Mouse (Mus musculus) megakaryocyte-erythroid progenitor cell, adult 5 weeks (primary cell): ENCODE measurements around the gene A930017K11Rik. TPM values are rescaled to one million over a fixed set of nuclear protein-coding genes. Genes with fewer than 3 reads are reported as not detected.

ENCODE experiments used
- polyA plus RNA-seq: library from polyadenylated mRNA; stranded (reverse); fragments of >175 nt; gene quantifications from 2 replicates; pipeline ENCODE4 v1.2.3, GENCODE M21; 2012

A930017K11Rik gene
- polyA plus RNA-seq = 0.02 and 0.04 TPM in 2 replicates

DNA sequence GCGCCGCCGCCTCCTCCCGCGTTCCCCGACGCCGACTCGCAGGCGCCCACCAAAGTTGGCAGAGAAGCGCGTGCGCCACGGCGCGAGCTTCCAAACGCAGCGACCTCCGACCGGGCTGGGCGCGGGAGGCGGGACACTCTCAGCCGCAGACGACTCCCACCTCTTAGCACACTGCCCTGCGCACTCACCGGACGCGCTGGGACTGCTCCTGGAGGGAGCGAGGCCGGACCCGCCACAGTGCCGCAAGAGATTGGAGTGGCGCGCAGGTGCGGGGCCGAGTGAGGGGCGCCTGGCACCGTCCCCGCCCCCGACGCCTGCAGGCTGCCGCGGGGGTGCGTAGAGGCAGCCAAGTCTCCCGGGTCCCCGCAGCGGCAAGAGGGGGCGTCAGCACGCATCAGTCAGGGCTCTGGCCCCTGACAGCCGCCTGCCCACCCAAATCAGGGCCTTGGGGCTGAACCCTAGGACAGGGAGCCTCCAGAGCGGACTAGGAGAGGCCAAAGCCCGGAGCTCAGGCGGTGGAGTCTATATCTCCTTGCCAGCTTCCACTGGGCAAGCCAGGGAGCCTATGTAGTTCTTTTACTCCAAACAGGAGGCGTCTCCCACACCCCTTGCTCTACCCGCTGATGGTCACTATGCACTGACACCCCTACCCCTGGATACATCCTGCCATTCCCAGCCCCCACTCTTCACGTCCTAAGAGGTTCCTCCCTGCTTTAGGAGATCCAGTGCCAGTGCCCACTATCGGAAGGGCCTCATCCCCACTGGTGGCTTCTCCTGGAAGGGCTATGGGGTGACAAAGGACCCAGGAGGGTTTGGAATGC, at the start of gene A930017K11Rik:
Gene A930017K11Rik (minus strand): TSS at position 763 of the 821 bp plus-strand sequence.

DNA sequence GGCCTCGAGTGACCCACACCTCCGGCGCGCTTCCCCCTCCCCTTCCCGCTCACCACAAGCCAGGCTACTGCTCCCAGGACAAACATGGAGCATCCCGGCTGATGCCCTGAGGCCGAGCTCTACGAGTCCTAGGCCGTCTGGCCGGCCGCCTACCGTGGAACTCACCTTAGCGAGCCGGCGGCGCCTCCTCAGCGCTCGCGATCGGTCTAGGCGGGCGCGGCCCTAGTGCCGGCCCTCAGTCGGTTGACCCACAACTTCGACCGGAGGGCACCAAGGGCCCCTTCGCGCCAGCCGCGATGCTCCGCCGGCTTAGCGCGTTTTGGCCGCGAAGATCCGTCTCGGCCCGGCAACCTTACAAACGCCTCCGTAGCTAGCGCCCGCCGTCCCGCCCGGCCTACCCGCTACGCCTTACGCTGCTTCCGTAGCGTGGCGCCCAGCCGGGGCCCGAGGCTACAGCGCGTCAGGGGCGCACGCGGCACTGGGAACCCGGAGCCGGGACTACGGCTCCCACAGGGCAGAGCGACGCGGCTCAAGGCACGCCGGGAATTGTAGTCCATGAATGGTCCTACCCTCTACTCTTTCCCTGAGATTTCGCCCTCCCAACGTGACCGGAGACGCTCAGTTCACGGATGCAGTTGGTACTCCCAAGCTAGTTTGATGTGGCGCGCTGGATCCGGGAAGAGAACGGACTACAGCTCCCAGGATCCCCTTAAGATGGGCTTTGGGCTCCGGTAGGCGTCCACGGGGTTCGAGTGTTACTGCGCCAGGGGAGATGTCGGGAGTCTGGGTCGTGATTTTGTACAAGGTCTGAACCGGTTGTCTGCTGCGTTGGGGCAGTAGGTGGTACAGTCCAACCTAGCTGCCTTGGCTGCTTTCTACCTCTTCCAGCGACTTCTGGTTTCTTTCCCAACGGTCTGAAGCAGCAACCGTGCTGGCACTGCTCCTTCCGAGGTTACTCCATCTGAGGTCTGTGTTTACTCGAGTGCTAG, 33.2 kb upstream of the A930017K11Rik start, which contains the start of gene Capn15:
Gene Capn15 (minus strand): TSS at position 491 of the 989 bp plus-strand sequence.

GRCm38 (mm10) chr17:25944366-25945163, 7.8 kb downstream of the A930017K11Rik start, which contains the start of the genes Pigq and Nhlrc4:
Pigq (minus strand) TSS chr17:25944936.
Nhlrc4 (minus strand) TSS chr17:25944961.

GRCm38 (mm10) chr17:25919144-25919785, 33.1 kb downstream of the A930017K11Rik start, which contains the start of gene Rab40c:
Rab40c (minus strand) TSS chr17:25919727.

Other genes with a start within 250 kb of the A930017K11Rik start
- not detected in 2 replicates for gene Gng13, start 235.4 kb downstream of the A930017K11Rik start, polyA plus RNA-seq
- 62.0 and 75.4 TPM in 2 replicates for gene Chtf18, start 225.1 kb downstream of the A930017K11Rik start, polyA plus RNA-seq
- gene Rpusd1, start 224.9 kb downstream of the A930017K11Rik start, polyA plus RNA-seq = 29.2 and 34.8 TPM in 2 replicates
- gene Mslnl, start 216.5 kb downstream of the A930017K11Rik start, polyA plus RNA-seq = 0.04 TPM in 1 of 2 replicates, not detected in the other
- gene Msln, start 198.2 kb downstream of the A930017K11Rik start, polyA plus RNA-seq = not detected in 2 replicates
- 19.6 and 19.7 TPM in 2 replicates for gene Narfl, start 178.8 kb downstream of the A930017K11Rik start, polyA plus RNA-seq
- 28.8 and 33.6 TPM in 2 replicates for gene Haghl, start 166.9 kb downstream of the A930017K11Rik start, polyA plus RNA-seq
- 0.11 TPM in 1 of 2 replicates, not detected in the other for gene Ccdc78, start 166.0 kb downstream of the A930017K11Rik start, polyA plus RNA-seq
- gene Fam173a, start 159.7 kb downstream of the A930017K11Rik start, polyA plus RNA-seq = 40.2 and 41.6 TPM in 2 replicates
- gene AC134908.4, start 156.9 kb downstream of the A930017K11Rik start, polyA plus RNA-seq = not detected in 2 replicates
- 132 and 135 TPM in 2 replicates for gene Metrn, start 155.4 kb downstream of the A930017K11Rik start, polyA plus RNA-seq
- 0.12 and 0.13 TPM in 2 replicates for gene Fbxl16, start 143.5 kb downstream of the A930017K11Rik start, polyA plus RNA-seq
- 8.2 and 8.6 TPM in 2 replicates for gene Wdr24, start 128.9 kb downstream of the A930017K11Rik start, polyA plus RNA-seq
- gene Jmjd8, start 123.7 kb downstream of the A930017K11Rik start, polyA plus RNA-seq = 9.7 and 11.1 TPM in 2 replicates
- 153 and 162 TPM in 2 replicates for gene Stub1, start 119.2 kb downstream of the A930017K11Rik start, polyA plus RNA-seq
- gene Rhbdl1, start 115.3 kb downstream of the A930017K11Rik start, polyA plus RNA-seq = 2.0 and 2.5 TPM in 2 replicates
- 9.8 and 11.1 TPM in 2 replicates for gene Gm20683, start 110.8 kb downstream of the A930017K11Rik start, polyA plus RNA-seq
- gene Rhot2, start 107.7 kb downstream of the A930017K11Rik start, polyA plus RNA-seq = 116 and 144 TPM in 2 replicates
- 25.5 and 31.2 TPM in 2 replicates for gene Wdr90, start 91.1 kb downstream of the A930017K11Rik start, polyA plus RNA-seq
- 137 and 165 TPM in 2 replicates for gene Mcrip2, start 83.8 kb downstream of the A930017K11Rik start, polyA plus RNA-seq
- gene Mettl26, start 77.5 kb downstream of the A930017K11Rik start, polyA plus RNA-seq = 49.6 and 51.3 TPM in 2 replicates
- 3.7 and 7.4 TPM in 2 replicates for gene Wfikkn1, start 71.7 kb downstream of the A930017K11Rik start, polyA plus RNA-seq
- gene Rab40c, start 32.8 kb downstream of the A930017K11Rik start, polyA plus RNA-seq = 11.1 and 12.9 TPM in 2 replicates
- 135 and 143 TPM in 2 replicates for gene Pigq, start 7.6 kb downstream of the A930017K11Rik start, polyA plus RNA-seq
- gene Nhlrc4, start 7.6 kb downstream of the A930017K11Rik start, polyA plus RNA-seq = 0.50 TPM in 1 of 2 replicates, not detected in the other
- gene Capn15, start 33.2 kb upstream of the A930017K11Rik start, polyA plus RNA-seq = 46.0 and 55.2 TPM in 2 replicates
- gene Rab11fip3, start 117.0 kb upstream of the A930017K11Rik start, polyA plus RNA-seq = 5.8 and 10.9 TPM in 2 replicates
- gene Decr2, start 137.8 kb upstream of the A930017K11Rik start, polyA plus RNA-seq = 0.79 and 1.8 TPM in 2 replicates
- gene Nme4, start 143.0 kb upstream of the A930017K11Rik start, polyA plus RNA-seq = 136 and 164 TPM in 2 replicates
- gene Tmem8, start 160.7 kb upstream of the A930017K11Rik start, polyA plus RNA-seq = 14.6 and 15.2 TPM in 2 replicates
- gene Mrpl28, start 170.9 kb upstream of the A930017K11Rik start, polyA plus RNA-seq = 212 and 241 TPM in 2 replicates
- gene Axin1, start 186.1 kb upstream of the A930017K11Rik start, polyA plus RNA-seq = 56.6 and 71.3 TPM in 2 replicates
- gene Pdia2, start 246.5 kb upstream of the A930017K11Rik start, polyA plus RNA-seq = 1.5 and 3.7 TPM in 2 replicates